In the genomic region with DNA sequence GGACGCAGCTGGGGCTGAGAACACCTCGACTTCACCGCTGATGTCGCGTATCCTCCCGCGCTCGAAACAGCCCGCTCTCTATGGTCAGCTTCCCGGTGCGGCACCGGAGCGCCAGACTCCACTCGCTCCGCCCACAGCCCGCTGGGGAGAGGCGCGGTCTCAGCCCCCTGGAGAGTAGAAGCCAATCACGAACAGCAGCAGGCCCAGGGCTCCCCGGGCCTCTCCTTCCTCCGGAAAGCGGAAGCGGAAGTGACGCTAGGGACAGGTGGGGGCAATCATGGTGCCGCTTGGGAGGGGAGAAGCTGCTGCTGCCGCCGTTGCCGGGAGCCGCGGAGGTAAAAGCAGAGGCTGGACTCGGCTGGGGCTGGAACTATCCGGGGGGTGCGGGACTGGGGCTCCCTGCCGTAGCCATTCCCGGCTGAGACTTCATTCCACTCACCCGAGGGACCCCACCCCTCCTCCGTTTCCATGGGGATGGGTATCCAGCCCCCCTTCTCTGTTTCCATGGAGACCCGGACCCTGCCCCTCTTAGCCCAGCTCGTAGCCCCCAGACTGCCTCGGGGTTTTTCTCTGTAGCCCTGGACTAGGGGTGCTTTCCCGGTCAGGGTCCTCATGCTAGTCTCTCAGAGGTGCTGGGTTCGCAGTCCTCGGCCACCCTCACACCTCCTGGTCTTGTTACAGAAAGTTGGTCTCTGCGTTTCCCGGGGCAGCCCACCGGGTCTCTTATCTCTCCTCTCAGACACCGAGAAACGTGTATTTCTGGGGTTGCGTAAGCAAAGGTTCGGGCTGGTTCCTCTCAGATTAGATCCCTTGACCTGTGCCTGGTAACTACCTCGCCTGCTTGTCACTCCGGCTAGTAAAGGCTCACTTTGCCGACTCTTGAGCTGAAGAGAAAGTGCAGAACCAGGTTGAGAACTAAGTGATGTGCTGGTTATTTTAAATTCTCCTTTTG, we compare ENCODE assay signal across 8 mouse cellular contexts. TPM values are rescaled to one million over a fixed set of nuclear protein-coding genes. Genes with fewer than 3 reads are reported as not detected.
DNase-seq lines count a peak whose midpoint lies in the region; ATAC-seq and TF ChIP-seq lines count a peak whose summit lies in the region.

No protein-coding gene starts in this region.

- H3K36me3 ChIP-seq in G1E (replicated peaks) = peaks cover 79% of the 10 kb centered on the region
- peaks cover 53% of the 10 kb centered on the region for H3K36me3 ChIP-seq in forebrain, postnatal 0 days (ENCODE audit: insufficient read depth)
- H3K36me3 ChIP-seq in lung, embryonic 16.5 days (ENCODE audit: control insufficient read depth, insufficient read depth, low read length) = peaks cover 13% of the 10 kb centered on the region

- peak overlapping the region; percentile 87 for H3K27ac ChIP-seq in forebrain, postnatal 0 days (ENCODE audit: low read depth, low read length)
- peak overlapping the region; percentile 98 for H3K27ac ChIP-seq in lung, embryonic 16.5 days (ENCODE audit: low read length)

- no peaks in the 10 kb centered on the region for H3K9me3 ChIP-seq in G1E (replicated peaks)
- no peaks in the 10 kb centered on the region for H3K9me3 ChIP-seq in forebrain, postnatal 0 days (ENCODE audit: low read length)
- H3K9me3 ChIP-seq in lung, embryonic 16.5 days (ENCODE audit: control insufficient read depth, low read length) = no peaks in the 10 kb centered on the region

- WGBS in forebrain, postnatal 0 days = 1% methylated on average over 53 of the region's 53 CpGs
- 2% methylated on average over 43 of the region's 53 CpGs for WGBS in lung, embryonic 16.5 days

- peak; percentile 93 for ATAC-seq in G1E (ENCODE audit: extremely low read depth, insufficient number of reproducible peaks, low FRiP score, poor library complexity, severe bottlenecking)
- ATAC-seq in forebrain, postnatal 0 days = peak; percentile 100
- peak; percentile 96 to 97 for ATAC-seq in hematopoietic stem cell, adult 5-6 weeks (replicated peaks in 1 of 2; ENCODE audit: insufficient read depth in 1 of 2, low FRiP score in 2 of 2, low TSS enrichment in 1 of 2, low read depth in 1 of 2, poor library complexity in 2 of 2, severe bottlenecking in 2 of 2)
- peak; percentile 100 for ATAC-seq in lung, embryonic 16.5 days (ENCODE audit: low read depth)

- H3K9ac ChIP-seq in forebrain, postnatal 0 days = peak overlapping the region; percentile 63
- peak overlapping the region; percentile 92 for H3K9ac ChIP-seq in lung, embryonic 16.5 days (ENCODE audit: low read length)

- no peaks in the 10 kb centered on the region for H3K27me3 ChIP-seq in G1E (ENCODE audit: insufficient read depth, low read length)
- H3K27me3 ChIP-seq in forebrain, postnatal 0 days (ENCODE audit: insufficient read depth, low read length) = no peaks in the 10 kb centered on the region
- no peaks in the 10 kb centered on the region for H3K27me3 ChIP-seq in lung, embryonic 16.5 days (ENCODE audit: control insufficient read depth, insufficient read depth, low read depth, low read length)

- TF ChIP-seq CTCF in G1E (IDR thresholded peaks at IDR 0.05; ENCODE audit: low read depth, low read length) = no peak
- no peak for TF ChIP-seq CTCF in forebrain, postnatal 0 days (IDR thresholded peaks at IDR 0.05; ENCODE audit: low read depth)

- H3K4me1 ChIP-seq in G1E (ENCODE audit: insufficient read depth, low read depth, low read length) = peaks cover 63% of the 10 kb centered on the region
- peaks cover 9% of the 10 kb centered on the region for H3K4me1 ChIP-seq in forebrain, postnatal 0 days (ENCODE audit: insufficient read depth)
- peaks cover 10% of the 10 kb centered on the region for H3K4me1 ChIP-seq in lung, embryonic 16.5 days (replicated peaks; ENCODE audit: control insufficient read depth, insufficient read depth, low read length)

- DNase-seq in G1E (ENCODE audit: low spot score) = peak; percentile 99
- DNase-seq in cerebellum, adult 18-20 months = peak; percentile 94 to 97
- DNase-seq in forebrain, postnatal 0 days = peak; percentile 97
- peak; percentile 77 for DNase-seq in layer of hippocampus, adult 9-10 months (ENCODE audit: low spot score)
- peak; percentile 91 for DNase-seq in ovary, postnatal 10 days (ENCODE audit: low spot score)
- peak; percentile 97 to 98 for DNase-seq in thymus, postnatal 10 days (ENCODE audit: low spot score in 2 of 2)

- peak overlapping the region; percentile 75 for H3K4me2 ChIP-seq in forebrain, postnatal 0 days (ENCODE audit: low read depth)
- peak overlapping the region; percentile 80 for H3K4me2 ChIP-seq in lung, embryonic 16.5 days (ENCODE audit: low read depth, low read length)

- peak overlapping the region; percentile 96 for H3K4me3 ChIP-seq in G1E (ENCODE audit: low read depth, low read length)
- H3K4me3 ChIP-seq in forebrain, postnatal 0 days (ENCODE audit: low read depth, low read length) = peak overlapping the region; percentile 92
- peak overlapping the region; percentile 90 for H3K4me3 ChIP-seq in lung, embryonic 16.5 days (ENCODE audit: low read length)

RNA-seq across cellular contexts. Expression of gene Mtf1, which starts 0.7 kb away (rescaled TPM):
- total RNA-seq in G1E (2014; fragmentation: Nextera tagmentation) (21.5 and 31.5 TPM in 2 replicates), G1E (2017) (20.7 and 22.5 TPM in 2 replicates)
- polyA plus RNA-seq in G1E (2012) = 7.6 and 9.7 TPM in 2 replicates
- 12.1 and 15.6 TPM in 2 replicates for total RNA-seq in forebrain, postnatal 0 days (2014; rRNA removed)
- polyA plus RNA-seq in forebrain, postnatal 0 days (2015; fragmentation: Nextera tagmentation; extraction: Ambion mirVana) = 24.4 and 30.7 TPM in 2 replicates
- 24.5 and 35.9 TPM in 2 replicates for total RNA-seq in hematopoietic stem cell, adult 5-6 weeks (2017)
- 12.6 and 12.8 TPM in 2 replicates for polyA plus RNA-seq in lung, embryonic 16.5 days (2015; fragmentation: Nextera tagmentation; extraction: Ambion mirVana)

RNA-seq across cellular contexts. Expression of gene Yrdc, which starts 47.9 kb away (rescaled TPM):
- total RNA-seq in G1E (2014; fragmentation: Nextera tagmentation) = 27.1 and 47.2 TPM in 2 replicates
- total RNA-seq in G1E (2017) = 29.2 and 33.5 TPM in 2 replicates
- polyA plus RNA-seq in G1E (2012) = 14.1 and 17.8 TPM in 2 replicates
- total RNA-seq in forebrain, postnatal 0 days (2014; rRNA removed) = 81.7 and 82.2 TPM in 2 replicates
- polyA plus RNA-seq in forebrain, postnatal 0 days (2015; fragmentation: Nextera tagmentation; extraction: Ambion mirVana) = 67.3 and 70.5 TPM in 2 replicates
- 37.7 and 54.7 TPM in 2 replicates for total RNA-seq in hematopoietic stem cell, adult 5-6 weeks (2017)
- polyA plus RNA-seq in lung, embryonic 16.5 days (2015; fragmentation: Nextera tagmentation; extraction: Ambion mirVana) = 23.9 and 27.5 TPM in 2 replicates

RNA-seq across cellular contexts. Expression of gene 1110065P20Rik, which starts 48.4 kb away (rescaled TPM):
- total RNA-seq in G1E (2014; fragmentation: Nextera tagmentation) (8.4 and 13.8 TPM in 2 replicates), G1E (2017) (12.7 and 18.4 TPM in 2 replicates)
- 25.6 and 32.1 TPM in 2 replicates for polyA plus RNA-seq in G1E (2012)
- 144 and 167 TPM in 2 replicates for total RNA-seq in forebrain, postnatal 0 days (2014; rRNA removed)
- 141 and 162 TPM in 2 replicates for polyA plus RNA-seq in forebrain, postnatal 0 days (2015; fragmentation: Nextera tagmentation; extraction: Ambion mirVana)
- total RNA-seq in hematopoietic stem cell, adult 5-6 weeks (2017) = 6.4 and 7.6 TPM in 2 replicates
- polyA plus RNA-seq in lung, embryonic 16.5 days (2015; fragmentation: Nextera tagmentation; extraction: Ambion mirVana) = 45.6 TPM in 2 replicates

RNA-seq across cellular contexts. Expression of gene Maneal, which starts 59.4 kb away (rescaled TPM):
- total RNA-seq in G1E (2014; fragmentation: Nextera tagmentation) = not detected in 2 replicates
- total RNA-seq in G1E (2017) = 0.06 and 0.33 TPM in 2 replicates
- not detected in 2 replicates for polyA plus RNA-seq in G1E (2012)
- 35.7 and 41.7 TPM in 2 replicates for total RNA-seq in forebrain, postnatal 0 days (2014; rRNA removed)
- polyA plus RNA-seq in forebrain, postnatal 0 days (2015; fragmentation: Nextera tagmentation; extraction: Ambion mirVana) = 8.4 and 9.4 TPM in 2 replicates
- not detected in 2 replicates for total RNA-seq in hematopoietic stem cell, adult 5-6 weeks (2017)
- polyA plus RNA-seq in lung, embryonic 16.5 days (2015; fragmentation: Nextera tagmentation; extraction: Ambion mirVana) = 0.18 and 0.33 TPM in 2 replicates

Comparison
In these comparisons a context has a peak if more than half of its experiments do, and no peak if none do; other contexts are left out.
1. Peak in every context shown above with its lines: DNase-seq, ATAC-seq, H3K4me3 ChIP-seq and H3K27ac ChIP-seq.